Mouse (Mus musculus) CH12.LX (cell line): ENCODE data around the gene 4921509C19Rik. TPM values are rescaled to one million over a fixed set of nuclear protein-coding genes. Genes with fewer than 3 reads are reported as not detected.
A peak's percentile ranks its signal among the peaks of the same experiment; 100 is the strongest.

Experiments used
- DNase-seq: peaks from one replicate; pipeline ENCODE4 v3.0.0-alpha.2; 2013; ENCODE audit errors: extremely low read depth
- H3K27ac ChIP-seq: 2 replicates; pipeline ENCODE4 v1.5.1; 2012; ENCODE audit warnings: low read depth, mild to moderate bottlenecking, control low read depth, moderate library complexity; ENCODE audit not compliant: insufficient read depth
- H3K27me3 ChIP-seq: replicated peaks from 2 replicates; pipeline ENCODE3; 2012; ENCODE audit warnings: inconsistent platforms
- H3K36me3 ChIP-seq, 2 experiments: replicated peaks in 1 of 2; 2 replicates each; pipeline versions ENCODE3 to v1.6.1; 2012; ENCODE audit warnings: inconsistent platforms in 1 of 2, low read length in 1 of 2, mild to moderate bottlenecking in 1 of 2, mixed read lengths in 1 of 2, moderate library complexity in 1 of 2; ENCODE audit not compliant: control insufficient read depth in 1 of 2, insufficient read depth in 1 of 2
- H3K4me1 ChIP-seq, 2 experiments: 2 replicates each; pipeline ENCODE4 v1.6.1; 2012; ENCODE audit warnings: inconsistent platforms in 1 of 2, moderate library complexity in 1 of 2; ENCODE audit not compliant: insufficient read depth in 2 of 2, control insufficient read depth in 1 of 2
- H3K4me2 ChIP-seq: 2 replicates; pipeline ENCODE4 v1.6.1; 2012; ENCODE audit warnings: low read depth, mild to moderate bottlenecking, control low read depth; ENCODE audit not compliant: poor library complexity, insufficient read depth, severe bottlenecking
- H3K4me3 ChIP-seq, 3 experiments: fragments of 150-350 bp in 1 of 3; sonication (generic) in 1 of 3; replicated peaks in 1 of 3; 2 replicates each; pipeline versions ENCODE3 to v1.5.1; 2011 to 2012; ENCODE audit warnings: low read depth in 2 of 3, low read length in 2 of 3, mild to moderate bottlenecking in 2 of 3, moderate library complexity in 2 of 3, control low read depth in 1 of 3, improper control_type of control experiment in 1 of 3, inconsistent platforms in 1 of 3, mixed read lengths in 1 of 3; ENCODE audit not compliant: poor library complexity in 1 of 3
- H3K79me2 ChIP-seq: replicated peaks from 2 replicates; pipeline ENCODE4 v1.6.1; 2012; ENCODE audit warnings: mild to moderate bottlenecking, moderate library complexity; ENCODE audit not compliant: control insufficient read depth, poor library complexity, insufficient read depth, severe bottlenecking; ENCODE audit errors: extremely low read depth
- H3K9ac ChIP-seq: 2 replicates; pipeline ENCODE4 v1.6.1; 2012; ENCODE audit warnings: low read depth, mild to moderate bottlenecking, control low read depth, moderate library complexity; ENCODE audit not compliant: insufficient read depth
- H3K9me3 ChIP-seq: replicated peaks from 2 replicates; pipeline ENCODE3; 2012; ENCODE audit warnings: low read length, inconsistent platforms, mixed read lengths
- BHLHE40 ChIP-seq: IDR thresholded peaks from 2 replicates; pipeline ENCODE4 v1.6.1; 2011; ENCODE audit warnings: mild to moderate bottlenecking, low read depth, low read length, improper control_type of control experiment
- CHD1 ChIP-seq: IDR thresholded peaks from 2 replicates; pipeline ENCODE4 v1.6.1; 2012; ENCODE audit warnings: low read depth, low read length, improper control_type of control experiment, inconsistent platforms
- CTCF ChIP-seq, 2 experiments: IDR thresholded peaks in 1 of 2; conservative IDR thresholded peaks in 1 of 2; 2 replicates each; pipeline ENCODE4 v1.5.1; 2011 to 2012; ENCODE audit warnings: low read depth in 2 of 2, low read length in 2 of 2, improper control_type of control experiment in 1 of 2, inconsistent platforms in 1 of 2, mild to moderate bottlenecking in 1 of 2, moderate library complexity in 1 of 2
- ELF1 ChIP-seq: IDR thresholded peaks from 2 replicates; pipeline ENCODE4 v1.6.1; 2014; ENCODE audit warnings: low read depth, mild to moderate bottlenecking, inconsistent platforms, low read length, improper control_type of control experiment
- ETS1 ChIP-seq: conservative IDR thresholded peaks from 2 replicates; pipeline ENCODE4 v1.6.1; 2012; ENCODE audit warnings: low read depth, mild to moderate bottlenecking, inconsistent platforms, low read length, improper control_type of control experiment, moderate library complexity
- GABPA ChIP-seq: IDR thresholded peaks from 2 replicates; pipeline ENCODE4 v1.6.1; 2012; ENCODE audit warnings: low read depth, low read length, improper control_type of control experiment, inconsistent platforms; ENCODE audit not compliant: insufficient replicate concordance
- IRF4 ChIP-seq: IDR thresholded peaks from 2 replicates; pipeline ENCODE4 v1.6.1; 2014; ENCODE audit warnings: low read depth, mild to moderate bottlenecking, inconsistent platforms, low read length, improper control_type of control experiment
- JUN ChIP-seq: IDR thresholded peaks from 2 replicates; pipeline ENCODE4 v1.6.1; 2011; ENCODE audit warnings: low read depth, mild to moderate bottlenecking, low read length, improper control_type of control experiment, moderate library complexity; ENCODE audit not compliant: insufficient read depth
- JUND ChIP-seq: conservative IDR thresholded peaks from 2 replicates; pipeline ENCODE4 v1.6.1; 2011; ENCODE audit warnings: low read depth, low read length, improper control_type of control experiment
- KAT2A ChIP-seq: IDR thresholded peaks from 2 replicates; pipeline ENCODE4 v1.6.1; 2012; ENCODE audit warnings: low read length, improper control_type of control experiment, inconsistent platforms; ENCODE audit not compliant: insufficient replicate concordance
- MAFK ChIP-seq: IDR thresholded peaks from 2 replicates; pipeline ENCODE4 v1.6.1; 2011; ENCODE audit warnings: low read length, improper control_type of control experiment; ENCODE audit not compliant: insufficient replicate concordance
- MAX ChIP-seq: IDR thresholded peaks from 2 replicates; pipeline ENCODE4 v1.6.1; 2011; ENCODE audit warnings: low read length, improper control_type of control experiment
- MEF2A ChIP-seq: IDR thresholded peaks from 2 replicates; pipeline ENCODE4 v1.6.1; 2014; ENCODE audit warnings: low read depth, mild to moderate bottlenecking, inconsistent platforms, low read length, improper control_type of control experiment, borderline replicate concordance
- MXI1 ChIP-seq: IDR thresholded peaks from 2 replicates; pipeline ENCODE4 v1.6.1; 2011; ENCODE audit warnings: mild to moderate bottlenecking, low read depth, low read length, improper control_type of control experiment
- NELFE ChIP-seq: IDR thresholded peaks from 2 replicates; pipeline ENCODE4 v1.6.1; 2011; ENCODE audit warnings: low read depth, low read length, improper control_type of control experiment
- NRF1 ChIP-seq: IDR thresholded peaks from 2 replicates; pipeline ENCODE4 v1.6.1; 2014; ENCODE audit warnings: low read depth, mild to moderate bottlenecking, inconsistent platforms, low read length, improper control_type of control experiment, moderate library complexity
- PAX5 ChIP-seq: IDR thresholded peaks from 2 replicates; pipeline ENCODE4 v1.6.1; 2012; ENCODE audit warnings: low read length, inconsistent platforms, mixed read lengths
- POLR2A ChIP-seq: IDR thresholded peaks from 2 replicates; pipeline ENCODE4 v1.6.1; 2011; ENCODE audit warnings: low read depth, mild to moderate bottlenecking, improper control_type of control experiment, low read length
- POLR2AphosphoS2 ChIP-seq: IDR thresholded peaks from 2 replicates; pipeline ENCODE4 v1.6.1; 2011; ENCODE audit warnings: low read depth, low read length, improper control_type of control experiment
- RAD21 ChIP-seq: IDR thresholded peaks from 2 replicates; pipeline ENCODE4 v1.6.1; 2011; ENCODE audit warnings: low read depth, mild to moderate bottlenecking, low read length, improper control_type of control experiment, moderate library complexity
- RCOR1 ChIP-seq: conservative IDR thresholded peaks from 2 replicates; pipeline ENCODE4 v1.6.1; 2012; ENCODE audit warnings: low read depth, mild to moderate bottlenecking, inconsistent platforms, low read length, improper control_type of control experiment
- SIN3A ChIP-seq: IDR thresholded peaks from 2 replicates; pipeline ENCODE4 v1.6.1; 2012; ENCODE audit warnings: low read length, improper control_type of control experiment, inconsistent platforms
- SMC3 ChIP-seq: IDR thresholded peaks from 2 replicates; pipeline ENCODE4 v1.6.1; 2011; ENCODE audit warnings: low read depth, low read length, improper control_type of control experiment
- TBP ChIP-seq: conservative IDR thresholded peaks from 2 replicates; pipeline ENCODE4 v1.6.1; 2011; ENCODE audit warnings: low read depth, low read length, improper control_type of control experiment
- TCF12 ChIP-seq: IDR thresholded peaks from 2 replicates; pipeline ENCODE4 v1.6.1; 2014; ENCODE audit warnings: low read depth, mild to moderate bottlenecking, inconsistent platforms, low read length, improper control_type of control experiment
- UBTF ChIP-seq: IDR thresholded peaks from 2 replicates; pipeline ENCODE4 v1.6.1; 2012; ENCODE audit warnings: low read depth, mild to moderate bottlenecking, inconsistent platforms, low read length, improper control_type of control experiment, moderate library complexity
- ZC3H11A ChIP-seq: IDR thresholded peaks from 2 replicates; pipeline ENCODE4 v1.6.1; 2012; ENCODE audit warnings: low read depth, mild to moderate bottlenecking, inconsistent platforms, low read length, improper control_type of control experiment
- ZKSCAN1 ChIP-seq: IDR thresholded peaks from 2 replicates; pipeline ENCODE4 v1.6.1; 2012; ENCODE audit warnings: low read depth, inconsistent platforms, low read length, improper control_type of control experiment, borderline replicate concordance
- ZMIZ1 ChIP-seq: IDR thresholded peaks from 2 replicates; pipeline ENCODE4 v1.6.1; 2012; ENCODE audit warnings: low read depth, mild to moderate bottlenecking, inconsistent platforms, low read length, improper control_type of control experiment
- ZNF384 ChIP-seq: IDR thresholded peaks from 2 replicates; pipeline ENCODE4 v1.6.1; 2012; ENCODE audit warnings: low read depth, low read length, improper control_type of control experiment, inconsistent platforms
- dilution Hi-C: fragments of 300-500 bp; cut with MboI; formaldehyde crosslinking; loops from 2 replicates; pipeline ENCODE4 v1.14.3; 2020; ENCODE audit warnings: low sequenced_read_pairs; ENCODE audit not compliant: extremely low pct_unique_long_range_greater_than_20kb, extremely low pct_ligation_motif_present
- in situ Hi-C: fragments of 300-500 bp; cut with MboI; formaldehyde crosslinking; loops from 3 replicates; pipeline ENCODE4 v1.14.3; 2019; ENCODE audit warnings: low sequenced_read_pairs, low pct_ligation_motif_present, low pct_unique_long_range_greater_than_20kb, mixed read lengths
- polyA plus RNA-seq: library from polyadenylated mRNA; unstranded; fragments of >175 nt; gene quantifications from 2 replicates; pipeline ENCODE4 v1.2.1, GENCODE M21; 2012; ENCODE audit warnings: low read depth; ENCODE audit not compliant: insufficient read length
- total RNA-seq, 2 experiments: library from RNA; depleted of rRNA; stranded (reverse); fragments of 300-350 nt in 1 of 2; fragments of >200 nt in 1 of 2; gene quantifications; 2 replicates each; pipeline ENCODE4 v1.2.3; 2012 to 2014

The 4921509C19Rik gene
- total and polyA plus RNA-seq, 3 experiments = not detected

DNA sequence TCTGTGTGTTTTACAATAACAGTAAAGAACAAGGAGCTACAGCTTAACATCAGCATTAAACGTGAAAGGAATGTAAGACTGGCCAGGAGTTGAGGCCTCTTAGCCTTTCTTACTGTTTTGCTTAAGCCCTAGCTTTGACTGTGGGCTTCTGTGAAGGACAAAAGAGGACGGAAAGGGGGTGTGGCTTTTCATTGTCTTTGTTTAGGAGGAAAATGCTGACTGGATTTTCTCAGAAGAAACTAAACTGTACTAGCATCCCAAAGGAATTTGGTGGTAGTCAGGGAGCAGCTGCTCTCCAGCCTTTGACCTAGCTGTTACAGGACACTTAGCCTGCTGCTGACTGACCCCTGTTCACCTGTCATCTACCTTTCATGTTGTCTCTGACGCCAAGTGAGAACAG lies 22.4 kb upstream of the 4921509C19Rik start:
- DNase-seq = no peak
- Histone ChIP-seq H3K36me3 (peaks cover 53 to 68% of the 10 kb centered on the region in 2 experiments), H3K4me3 (no peak overlapping the region)

DNA sequence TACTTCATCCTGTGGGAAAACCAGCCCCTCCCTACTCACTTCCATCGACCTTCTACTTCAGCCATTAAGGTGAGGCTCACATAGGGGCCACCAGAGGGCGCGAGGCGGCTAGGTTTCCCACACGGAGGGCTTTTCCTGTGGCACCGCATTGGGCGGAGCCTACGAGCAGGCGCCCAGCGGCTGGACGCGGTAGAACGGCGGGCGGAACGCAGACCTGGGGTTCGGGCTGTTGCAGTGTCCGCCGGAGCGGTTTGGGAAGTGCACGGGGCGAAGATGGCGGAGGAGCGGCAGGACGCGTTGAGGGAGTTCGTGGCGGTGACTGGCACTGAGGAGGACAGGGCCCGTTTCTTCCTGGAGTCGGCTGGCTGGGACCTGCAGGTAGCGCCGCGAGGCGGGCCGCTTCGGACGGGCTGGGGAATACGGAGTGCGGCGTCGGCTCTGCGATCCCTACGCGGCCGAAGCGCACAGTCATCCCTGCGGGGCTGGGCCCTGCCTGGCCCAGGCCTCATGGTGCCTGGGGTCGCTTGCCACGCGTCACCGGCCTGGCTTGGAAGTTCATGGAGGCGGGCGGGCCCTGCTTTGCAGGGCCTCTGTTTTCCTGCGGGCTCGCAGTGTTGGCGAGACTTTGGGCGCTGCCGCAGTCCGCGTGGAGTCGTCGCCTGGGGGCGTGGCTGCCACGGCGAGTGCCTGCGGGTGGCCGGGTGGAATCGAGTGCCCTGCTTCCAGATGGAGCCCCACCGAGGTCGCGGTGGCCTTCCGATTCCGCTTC lies 18.3 kb upstream of the 4921509C19Rik start, which contains the start of gene Nsfl1c:
Nsfl1c (plus strand) TSS at position 148 of the 769 bp plus-strand sequence.
- H3K4me2 ChIP-seq = peak within 1 kb of the TSS; percentile 90
- peak within 1 kb of the TSS; percentile 77 for H3K9ac ChIP-seq
- peaks cover 2 to 26% of the 10 kb centered on the region in 2 experiments for H3K4me1 ChIP-seq
- peak within 1 kb of the TSS; percentile 75 to 96 (median 88) for H3K4me3 ChIP-seq
- in situ Hi-C loops (loop anchor here (10.0 kb wide), 1 partner anchor 191 kb away; no protein-coding TSS in a partner anchor), dilution Hi-C loops (no loop called here)
- H3K79me2 ChIP-seq = peaks cover 45% of the 10 kb centered on the region
- no peaks in the 10 kb centered on the region for H3K9me3 ChIP-seq
- peaks cover 13% of the 10 kb centered on the region for H3K27me3 ChIP-seq
- H3K27ac ChIP-seq = no peak within 1 kb of the TSS
- peak; percentile 88 for DNase-seq
- H3K36me3 ChIP-seq = peaks cover 24 to 30% of the 10 kb centered on the region in 2 experiments
- TF ChIP-seq CHD1 = no peak
- peak; percentile 74 for TF ChIP-seq ELF1
- TF ChIP-seq CTCF (conservative IDR thresholded peaks at IDR 0.05 in 1 of 2, IDR thresholded peaks at IDR 0.05 in 1 of 2; ENCODE audit: low read depth in 2 of 2, low read length in 2 of 2) = peak; percentile 43 to 92; a peak in 3 of 4 replicates
- TF ChIP-seq MEF2A = peak; percentile 64; the same call in 1 of the 2 replicates
- no peak; the same call in 1 of the 2 replicates for TF ChIP-seq GABPA
- no peak for TF ChIP-seq RCOR1
- TF ChIP-seq SMC3 = peak; percentile 92
- TF ChIP-seq ZC3H11A = no peak
- no peak for TF ChIP-seq BHLHE40
- TF ChIP-seq MAFK = no peak
- TF ChIP-seq ZMIZ1 = peak; percentile 76
- TF ChIP-seq PAX5 = no peak
- no peak for TF ChIP-seq ZKSCAN1
- TF ChIP-seq POLR2A = peak; percentile 83
- no peak for TF ChIP-seq POLR2AphosphoS2
- peak; percentile 64 for TF ChIP-seq NRF1
- TF ChIP-seq MXI1 = peak; percentile 81
- TF ChIP-seq TBP = 0 out of 2 replicates have a peak, but pooled peaks have one; percentile 70
- peak; percentile 81; the same call in 1 of the 2 replicates for TF ChIP-seq UBTF
- peak; percentile 82 for TF ChIP-seq NELFE
- TF ChIP-seq KAT2A = peak; percentile 75; the same call in 1 of the 2 replicates
- TF ChIP-seq TCF12 = peak; percentile 97
- TF ChIP-seq RAD21 = peak; percentile 35
- peak; percentile 46; the same call in 1 of the 2 replicates for TF ChIP-seq IRF4
- no peak for TF ChIP-seq ETS1
- no peak for TF ChIP-seq JUND
- peak; percentile 27; the same call in 1 of the 2 replicates for TF ChIP-seq MAX
- TF ChIP-seq JUN = no peak
- peak; percentile 77 for TF ChIP-seq SIN3A

More for the DNA sequence above, 22.4 kb upstream of the 4921509C19Rik start:
- Histone ChIP-seq H3K4me2 (no peak overlapping the region), H3K9me3 (no peaks in the 10 kb centered on the region), H3K4me1 (peaks cover 2 to 26% of the 10 kb centered on the region in 2 experiments), H3K9ac (no peak overlapping the region), H3K27me3 (no peaks in the 10 kb centered on the region), H3K27ac (no peak overlapping the region), H3K79me2 (peaks cover 46% of the 10 kb centered on the region)
- dilution Hi-C loops = no loop called here
- TF ChIP-seq ZNF384 = no peak
- no peak for TF ChIP-seq ELF1
- TF ChIP-seq BHLHE40 = no peak
- TF ChIP-seq JUND = no peak
- in situ Hi-C loops = loop anchor here (10.0 kb wide), 1 partner anchor 186 kb away; no protein-coding TSS in a partner anchor
